Mouse (Mus musculus): ENCODE measurements around the gene Trim62.

The Trim62 gene

GRCm38 (mm10) chr4:128908586-128909377 is 25.4 kb downstream of the Trim62 start:
- in situ Hi-C loops (cut with MboI; ENCODE audit: low sequenced_read_pairs) = no loop called here

GRCm38 (mm10) chr4:128909378-128909831 is 26.0 kb downstream of the Trim62 start:
- in situ Hi-C loops (cut with MboI; ENCODE audit: low sequenced_read_pairs) = no loop called here

GRCm38 (mm10) chr4:128910276-128911063 is 27.1 kb downstream of the Trim62 start:
- in situ Hi-C loops (cut with MboI; ENCODE audit: low sequenced_read_pairs) = no loop called here

- in situ Hi-C loops (cut with MboI; ENCODE audit: low sequenced_read_pairs) = no loop called here
Observed at GRCm38 (mm10) chr4:128912085-128912484, 28.7 kb downstream of the Trim62 start.

GRCm38 (mm10) chr4:128913794-128914193 is 30.4 kb downstream of the Trim62 start:
- in situ Hi-C loops (cut with MboI; ENCODE audit: low sequenced_read_pairs) = no loop called here

- in situ Hi-C loops (cut with MboI; ENCODE audit: low sequenced_read_pairs) = no loop called here
Observed at GRCm38 (mm10) chr4:128917119-128917518, 33.7 kb downstream of the Trim62 start.

- in situ Hi-C loops (cut with MboI; ENCODE audit: low sequenced_read_pairs) = no loop called here
Observed at GRCm38 (mm10) chr4:128917756-128918155, 34.4 kb downstream of the Trim62 start.

GRCm38 (mm10) chr4:128918187-128918586 is 34.8 kb downstream of the Trim62 start:
- in situ Hi-C loops (cut with MboI; ENCODE audit: low sequenced_read_pairs) = no loop called here

GRCm38 (mm10) chr4:128919106-128919505 is 35.7 kb downstream of the Trim62 start:
- in situ Hi-C loops (cut with MboI; ENCODE audit: low sequenced_read_pairs) = no loop called here

- in situ Hi-C loops (cut with MboI; ENCODE audit: low sequenced_read_pairs) = no loop called here
Observed at GRCm38 (mm10) chr4:128923603-128924002, 40.2 kb downstream of the Trim62 start.

GRCm38 (mm10) chr4:128924841-128925606 is 41.6 kb downstream of the Trim62 start:
- in situ Hi-C loops (cut with MboI; ENCODE audit: low sequenced_read_pairs) = no loop called here

GRCm38 (mm10) chr4:128932783-128933182 is 49.4 kb downstream of the Trim62 start:
- in situ Hi-C loops (cut with MboI; ENCODE audit: low sequenced_read_pairs) = no loop called here

GRCm38 (mm10) chr4:128935595-128935994 is 52.2 kb downstream of the Trim62 start:
- in situ Hi-C loops (cut with MboI; ENCODE audit: low sequenced_read_pairs) = no loop called here

GRCm38 (mm10) chr4:128942346-128942745 is 59.0 kb downstream of the Trim62 start:
- in situ Hi-C loops (cut with MboI; ENCODE audit: low sequenced_read_pairs) = no loop called here

- in situ Hi-C loops (cut with MboI; ENCODE audit: low sequenced_read_pairs) = no loop called here
Observed at GRCm38 (mm10) chr4:128946736-128947135, 63.4 kb downstream of the Trim62 start.

GRCm38 (mm10) chr4:128947326-128947933 is 64.0 kb downstream of the Trim62 start:
- in situ Hi-C loops (cut with MboI; ENCODE audit: low sequenced_read_pairs) = no loop called here

GRCm38 (mm10) chr4:128948137-128948674 is 64.8 kb downstream of the Trim62 start:
- in situ Hi-C loops (cut with MboI; ENCODE audit: low sequenced_read_pairs) = no loop called here

- in situ Hi-C loops (cut with MboI; ENCODE audit: low sequenced_read_pairs) = no loop called here
Observed at GRCm38 (mm10) chr4:128949470-128950005, 66.2 kb downstream of the Trim62 start.

- in situ Hi-C loops (cut with MboI; ENCODE audit: low sequenced_read_pairs) = no loop called here
Observed at GRCm38 (mm10) chr4:128950461-128950860, 67.1 kb downstream of the Trim62 start.

GRCm38 (mm10) chr4:128953851-128954250 is 70.5 kb downstream of the Trim62 start:
- in situ Hi-C loops (cut with MboI; ENCODE audit: low sequenced_read_pairs) = no loop called here

All from CH12F3 (cell line).